Mouse (Mus musculus): ENCODE data around the gene Cdc20b.

GRCm38 (mm10) chr13:113055826-113056225 lies 20.9 kb downstream of the Cdc20b start:
- TF ChIP-seq CTCF (IDR thresholded peaks at IDR 0.05; ENCODE audit: borderline replicate concordance, control insufficient read depth, extremely low read depth, insufficient read depth, low read length, poor library complexity) (no peak), POLR2A (IDR thresholded peaks at IDR 0.05; ENCODE audit: control insufficient read depth, extremely low read depth, insufficient read depth, low read length, poor library complexity) (no peak)

Data from thymus, adult 2 months (tissue).